Mouse (Mus musculus): ENCODE measurements around the gene Rad51d.

Gene Rad51d

DNA sequence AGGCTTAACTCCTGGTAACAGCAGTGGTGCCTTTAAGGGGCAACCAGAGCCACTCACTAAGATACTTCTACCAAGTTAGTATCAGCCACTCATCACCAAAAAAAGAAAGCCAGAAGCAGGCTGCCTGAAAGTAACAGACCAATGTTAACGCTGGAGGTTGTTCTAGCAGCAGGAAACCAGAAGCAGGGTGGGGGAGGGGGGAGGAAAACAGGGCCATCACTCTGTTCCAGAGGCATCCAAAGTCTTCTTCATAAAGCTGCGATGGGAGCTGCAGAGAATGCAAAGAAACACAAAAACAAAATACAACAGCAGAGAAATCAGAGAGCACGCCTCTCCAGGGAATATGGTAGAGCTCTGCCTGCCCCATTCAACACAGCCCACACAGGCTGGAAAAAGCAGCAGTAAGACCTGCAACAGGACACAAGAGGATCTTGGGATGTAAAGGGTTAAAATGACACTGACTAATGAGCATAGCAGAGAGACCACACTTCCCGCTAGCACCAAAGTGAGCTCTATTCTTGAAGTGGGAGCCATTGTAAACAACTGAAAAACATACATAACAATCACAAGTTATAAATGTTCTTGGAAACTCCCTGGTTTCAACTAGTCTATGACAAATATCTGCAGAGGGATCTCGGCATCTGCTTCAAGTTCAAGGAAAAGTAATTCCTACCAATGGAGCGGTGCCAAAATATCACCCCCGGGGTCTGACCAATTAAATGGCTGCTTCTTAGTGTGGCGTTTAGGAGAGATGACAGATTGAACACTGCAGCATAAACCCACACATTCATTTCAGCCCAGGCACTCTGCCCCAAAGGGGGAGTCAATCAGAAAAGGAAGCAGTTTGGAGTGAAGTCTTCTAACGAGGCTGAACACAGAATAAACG is 59.2 kb downstream of the Rad51d start:
- in situ Hi-C loops (cut with MseI, MboI) = no loop called here

DNA sequence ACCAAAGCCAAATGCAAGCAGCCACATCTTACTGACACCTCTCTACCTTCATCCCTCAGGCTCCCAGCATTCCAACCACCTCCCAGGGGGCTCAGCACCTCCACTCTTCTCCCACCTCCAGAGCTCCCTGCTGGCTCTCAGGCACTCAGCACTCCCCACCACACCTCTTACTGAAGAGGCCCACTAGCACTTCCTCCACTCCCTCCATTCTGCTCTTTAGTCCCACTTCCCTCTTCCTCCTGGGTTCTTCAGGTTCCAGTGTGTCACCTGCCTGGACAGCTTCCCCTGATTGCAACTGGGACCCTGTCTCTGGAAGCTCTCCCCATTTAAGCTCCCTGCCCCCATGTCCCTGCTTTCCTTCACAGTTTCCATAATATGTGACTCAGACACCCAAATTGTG is 63.6 kb downstream of the Rad51d start:
- in situ Hi-C loops (cut with MseI, MboI) = no loop called here
